In the genomic region with DNA sequence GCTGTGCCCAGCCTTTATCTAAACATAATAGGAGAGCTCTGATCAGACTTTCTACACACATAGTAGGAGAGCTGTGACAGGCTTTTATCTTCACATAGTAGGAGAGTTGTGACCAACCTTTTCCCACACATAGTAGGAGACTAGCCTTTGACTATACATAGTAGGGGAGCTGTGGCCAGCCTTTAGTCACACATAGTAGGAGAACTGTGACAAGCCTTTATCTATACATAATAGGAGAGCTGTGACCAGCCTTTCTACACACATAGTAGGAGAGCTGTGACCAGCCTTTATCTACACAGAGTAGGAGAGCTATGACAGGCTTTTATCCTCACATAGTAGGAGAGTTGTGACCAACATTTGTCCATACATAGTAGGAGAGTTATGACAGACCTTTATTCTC, we compare ENCODE assay signal across 26 mouse cellular contexts.
"Had no signal": no experiment of that assay in that cellular context is flagged by ENCODE, and none has a peak within 500 bp of the region (broad histone marks: within the 10 kb centered on the region; RNA-seq: fewer than 3 reads in every experiment).

No protein-coding gene starts in this region.

- H3K27me3 ChIP-seq: heart, embryonic 12.5 days; intestine, embryonic 15.5 days; limb, embryonic 12.5 days; liver, embryonic 13.5 days had no signal

- H3K4me1 ChIP-seq: intestine, embryonic 15.5 days; liver, embryonic 13.5 days had no signal

- H3K36me3 ChIP-seq: heart, embryonic 10.5 days; heart, embryonic 12.5 days; hindbrain, embryonic 10.5 days; intestine, embryonic 15.5 days; limb, embryonic 12.5 days had no signal

- H3K27ac ChIP-seq: heart, embryonic 10.5 days; hindbrain, embryonic 10.5 days; hindbrain, embryonic 12.5 days; hindbrain, embryonic 14.5 days; intestine, embryonic 15.5 days; kidney, postnatal 0 days; layer of hippocampus, adult 2 months; left cerebral cortex, adult 2 months; limb, embryonic 10.5 days; liver, embryonic 13.5 days had no signal

- H3K4me2 ChIP-seq: heart, embryonic 12.5 days; hindbrain, embryonic 12.5 days; hindbrain, embryonic 14.5 days; intestine, embryonic 15.5 days; limb, embryonic 12.5 days; liver, embryonic 11.5 days; liver, embryonic 13.5 days had no signal

- ATAC-seq: hindbrain, embryonic 16.5 days; inflammation-experienced regulatory T-cells, adult 6 months; intestine, embryonic 15.5 days; intestine, postnatal 0 days had no signal

- H3K9ac ChIP-seq: heart, embryonic 12.5 days; hindbrain, embryonic 12.5 days; hindbrain, embryonic 14.5 days; intestine, embryonic 15.5 days; limb, embryonic 12.5 days; liver, embryonic 13.5 days had no signal

- DNase-seq: gastrocnemius, postnatal 10 days; gastrocnemius, postnatal 25 days; heart, adult 18-20 months; heart, postnatal 10 days; heart, postnatal 4 days; kidney, adult 18-20 months; kidney, adult 8-10 months; kidney, postnatal 25 days; kidney, postnatal 4 days; liver; liver, embryonic 13.5 days had no signal

- H3K4me3 ChIP-seq: heart, embryonic 10.5 days; heart, embryonic 12.5 days; hindbrain, embryonic 10.5 days; hindbrain, embryonic 12.5 days; intestine, embryonic 15.5 days; layer of hippocampus, adult 2 months; left cerebral cortex, adult 2 months; limb, embryonic 10.5 days; limb, embryonic 12.5 days; liver, embryonic 13.5 days had no signal

- H3K9me3 ChIP-seq: intestine, embryonic 15.5 days had no signal
